Mouse (Mus musculus) forebrain, embryonic 11.5 days (tissue): ENCODE data around the gene Maats1. TPM values are rescaled to one million over a fixed set of nuclear protein-coding genes. Genes with fewer than 3 reads are reported as not detected.

Experiments
- ATAC-seq: fragments of 200-750 bp; cut with Nextera tagmentation; replicated peaks from 2 replicates; pipeline ENCODE4 v1.8.0; 2017; ENCODE audit warnings: moderate TSS enrichment; ENCODE audit not compliant: low FRiP score
- DNase-seq: peaks from one replicate; pipeline ENCODE4 v3.0.0-alpha.2; 2017; ENCODE audit warnings: low spot score
- H3K27ac ChIP-seq: fragments of 300-500 bp; sonication (generic); 2 replicates; pipeline ENCODE4 v1.5.1; 2014; ENCODE audit warnings: low read depth, low read length
- H3K27me3 ChIP-seq: fragments of 300-500 bp; sonication (generic); 2 replicates; pipeline ENCODE4 v1.6.1; 2014; ENCODE audit warnings: mild to moderate bottlenecking, low read length, mixed read lengths; ENCODE audit not compliant: control insufficient read depth, insufficient read depth
- H3K36me3 ChIP-seq: fragments of 300-500 bp; sonication (generic); 2 replicates; pipeline ENCODE4 v1.6.1; 2014; ENCODE audit warnings: mild to moderate bottlenecking, low read length, moderate library complexity, mixed read lengths; ENCODE audit not compliant: control insufficient read depth, insufficient read depth
- H3K4me1 ChIP-seq: fragments of 300-500 bp; sonication (generic); replicated peaks from 2 replicates; pipeline ENCODE4 v1.6.1; 2014; ENCODE audit warnings: low read length, mixed read lengths; ENCODE audit not compliant: control insufficient read depth, insufficient read depth
- H3K4me2 ChIP-seq: fragments of 300-500 bp; sonication (generic); 2 replicates; pipeline ENCODE4 v1.6.1; 2014; ENCODE audit warnings: low read depth, mild to moderate bottlenecking, low read length, moderate library complexity, mixed read lengths; ENCODE audit not compliant: severe bottlenecking
- H3K4me3 ChIP-seq: fragments of 300-500 bp; sonication (generic); 2 replicates; pipeline ENCODE4 v1.5.1; 2014; ENCODE audit warnings: low read depth, low read length
- H3K9ac ChIP-seq: fragments of 300-500 bp; sonication (generic); 2 replicates; pipeline ENCODE4 v1.6.1; 2014; ENCODE audit warnings: low read length
- H3K9me3 ChIP-seq: fragments of 300-500 bp; sonication (generic); 2 replicates; pipeline ENCODE4 v1.6.1; 2016; ENCODE audit warnings: low read length, mixed read lengths; ENCODE audit not compliant: control insufficient read depth
- WGBS: fragments of 180-500 bp; shearing (Covaris S2); extraction: QIAGEN DNeasy Blood & Tissue Kit; methylation state at CpG from one replicate; pipeline ENCODE4 v1.1.7; 2014; 5-methylcytosine and 5-hydroxymethylcytosine counted together
- polyA plus RNA-seq: library from polyadenylated mRNA; unstranded; fragments of >200 nt; fragmentation: Nextera tagmentation; extraction: Ambion mirVana; gene quantifications from 2 replicates; pipeline ENCODE4 v1.2.1, GENCODE M21; 2014

Gene Maats1
- 0.39 and 0.41 TPM in 2 replicates for polyA plus RNA-seq

DNA sequence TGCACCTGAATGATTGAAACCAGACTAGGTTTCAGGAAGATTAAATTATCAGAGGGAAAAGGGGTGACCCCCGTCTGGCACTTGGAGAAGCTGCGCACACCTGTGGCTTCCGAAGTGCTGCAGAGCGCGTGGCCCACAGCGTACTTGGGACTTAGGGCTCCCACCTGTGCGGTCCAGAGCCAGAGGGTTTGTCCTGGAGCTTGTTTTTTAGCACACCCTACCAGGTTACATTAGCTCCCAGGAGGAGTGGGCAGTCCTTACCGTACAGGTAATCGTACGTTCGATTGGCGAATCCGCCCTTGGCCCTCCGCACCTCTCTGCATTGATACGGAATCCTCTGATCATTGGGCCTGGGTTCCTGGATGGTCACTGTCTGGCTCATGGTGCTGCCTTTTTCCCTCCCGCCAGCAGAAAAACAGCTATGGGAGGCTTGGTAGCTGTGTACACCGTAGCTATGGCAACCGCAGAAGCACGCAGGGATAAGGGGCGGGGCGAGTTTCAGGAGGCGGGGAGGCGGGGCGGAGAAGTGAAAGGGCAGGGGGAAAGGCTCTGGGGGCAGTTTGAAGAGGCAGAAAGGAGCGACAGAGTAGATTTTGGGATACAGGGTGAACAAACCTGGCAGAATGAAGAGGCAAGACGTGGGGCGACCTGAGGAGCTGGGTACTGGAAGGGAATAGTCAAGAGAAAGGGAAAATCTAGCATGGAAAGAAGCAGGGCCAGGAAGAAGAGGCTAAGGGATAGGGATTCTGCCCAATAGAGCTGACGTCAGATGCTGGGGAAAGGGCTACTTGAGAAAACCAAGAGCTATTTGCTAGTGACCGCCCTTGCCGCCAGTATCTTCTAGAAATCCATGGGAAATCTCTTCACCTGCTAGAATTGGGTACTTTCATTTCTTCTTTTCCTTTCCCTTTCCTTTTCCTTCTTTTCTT, at the start of gene Maats1:
Gene Maats1, minus strand, starts transcription at position 748 of the 929 bp plus-strand sequence.
- no peaks in the 10 kb centered on the region for H3K36me3 ChIP-seq
- no peaks in the 10 kb centered on the region for H3K4me1 ChIP-seq
- 8% methylated on average over 30 of the region's 30 CpGs for WGBS
- H3K27ac ChIP-seq = no peak within 1 kb of the TSS
- peak; percentile 89 for ATAC-seq
- peak within 1 kb of the TSS; percentile 46 for H3K9ac ChIP-seq
- peak within 1 kb of the TSS; percentile 18 for H3K4me3 ChIP-seq
- H3K9me3 ChIP-seq = no peaks in the 10 kb centered on the region
- peak within 1 kb of the TSS; percentile 46 for H3K4me2 ChIP-seq
- H3K27me3 ChIP-seq = no peaks in the 10 kb centered on the region
- peak; percentile 92 for DNase-seq

DNA sequence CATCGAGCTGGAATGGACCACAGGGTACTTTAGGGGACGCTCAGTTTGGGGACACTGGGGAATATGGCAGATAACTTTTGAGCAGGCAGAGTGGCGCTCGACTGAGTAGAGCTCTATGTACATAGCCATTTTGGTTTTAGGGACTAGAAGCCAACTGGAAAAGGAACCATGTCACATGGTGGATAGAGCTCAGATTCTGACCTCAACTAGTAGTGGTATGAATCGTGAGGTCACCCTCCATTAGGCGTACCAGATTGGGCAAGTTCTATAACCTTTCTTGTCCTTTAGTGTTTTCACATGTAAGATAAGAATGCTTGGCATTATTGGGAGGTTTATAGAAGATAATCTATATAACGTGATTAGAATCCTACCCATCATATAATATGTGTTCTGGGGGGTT, 48.4 kb upstream of the Maats1 start:
- H3K9ac ChIP-seq = no peak overlapping the region
- H3K4me3 ChIP-seq = no peak overlapping the region
- H3K27me3 ChIP-seq = no peaks in the 10 kb centered on the region
- H3K9me3 ChIP-seq = no peaks in the 10 kb centered on the region
- DNase-seq = no peak
- H3K36me3 ChIP-seq = no peaks in the 10 kb centered on the region
- WGBS = 89% methylated on average over 7 of the region's 7 CpGs
- H3K4me2 ChIP-seq = no peak overlapping the region
- H3K27ac ChIP-seq = no peak overlapping the region
- ATAC-seq = no peak
- no peaks in the 10 kb centered on the region for H3K4me1 ChIP-seq

DNA sequence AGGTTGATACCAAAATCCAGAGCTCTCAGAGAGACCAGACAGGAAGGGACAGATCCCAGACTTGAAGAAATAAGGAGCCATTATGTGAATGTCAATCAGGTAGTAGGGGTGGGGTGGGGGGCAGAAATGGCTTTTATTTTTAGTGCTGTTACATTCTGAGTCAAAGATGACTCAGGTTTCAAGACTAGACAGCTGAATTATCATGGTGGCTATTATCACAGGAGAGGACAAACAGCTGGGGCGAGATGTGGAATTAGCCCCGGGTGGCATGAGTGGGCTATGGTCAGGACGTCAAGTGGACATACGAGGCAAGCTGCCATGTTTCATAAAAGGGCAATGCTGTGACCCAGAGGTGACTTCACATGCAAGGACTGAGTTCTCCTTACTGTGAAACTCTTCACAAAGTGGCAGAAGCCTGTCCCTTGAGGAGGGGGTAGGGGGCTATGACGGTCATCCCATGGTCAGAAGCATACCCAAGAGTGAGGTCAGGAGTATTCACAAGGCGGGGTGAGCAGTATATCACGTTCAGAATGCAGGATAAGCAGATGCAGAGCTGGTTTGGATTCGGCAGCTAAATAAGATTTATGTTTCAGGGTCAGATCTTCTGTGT, 47.4 kb upstream of the Maats1 start:
- no peaks in the 10 kb centered on the region for H3K27me3 ChIP-seq
- no peak overlapping the region for H3K9ac ChIP-seq
- no peak overlapping the region for H3K27ac ChIP-seq
- DNase-seq (no peak), ATAC-seq (no peak)
- no peaks in the 10 kb centered on the region for H3K9me3 ChIP-seq
- no peaks in the 10 kb centered on the region for H3K36me3 ChIP-seq
- no peaks in the 10 kb centered on the region for H3K4me1 ChIP-seq
- H3K4me2 ChIP-seq = no peak overlapping the region
- 85% methylated on average over 8 of the region's 8 CpGs for whole genome bisulfite sequencing
- no peak overlapping the region for H3K4me3 ChIP-seq

DNA sequence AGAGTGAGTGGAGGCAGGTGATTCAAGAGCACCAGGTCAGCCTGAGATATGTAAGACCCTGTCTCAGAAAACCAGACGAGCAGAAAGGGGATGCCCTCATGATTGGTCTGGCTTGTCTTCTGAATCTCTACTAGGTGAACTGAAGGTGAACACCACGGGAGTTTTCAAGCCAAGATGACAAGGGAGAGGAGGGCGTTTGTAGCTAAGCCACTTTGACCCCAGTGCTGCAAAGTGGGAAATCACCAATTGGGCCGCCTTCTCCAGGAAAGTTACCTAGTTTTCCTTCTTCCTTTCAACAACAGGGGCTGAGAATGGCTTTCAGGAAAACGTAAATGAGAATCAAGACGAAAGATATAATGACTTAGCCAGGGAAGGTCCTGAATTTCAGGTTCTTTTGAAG, 46.8 kb upstream of the Maats1 start:
- Histone ChIP-seq H3K27me3 (no peaks in the 10 kb centered on the region), H3K36me3 (no peaks in the 10 kb centered on the region), H3K4me1 (no peaks in the 10 kb centered on the region), H3K27ac (no peak overlapping the region), H3K4me2 (no peak overlapping the region), H3K9ac (no peak overlapping the region), H3K9me3 (no peaks in the 10 kb centered on the region), H3K4me3 (no peak overlapping the region)
- ATAC-seq = no peak
- DNase-seq = no peak
- WGBS = 78% methylated on average over 6 of the region's 6 CpGs

DNA sequence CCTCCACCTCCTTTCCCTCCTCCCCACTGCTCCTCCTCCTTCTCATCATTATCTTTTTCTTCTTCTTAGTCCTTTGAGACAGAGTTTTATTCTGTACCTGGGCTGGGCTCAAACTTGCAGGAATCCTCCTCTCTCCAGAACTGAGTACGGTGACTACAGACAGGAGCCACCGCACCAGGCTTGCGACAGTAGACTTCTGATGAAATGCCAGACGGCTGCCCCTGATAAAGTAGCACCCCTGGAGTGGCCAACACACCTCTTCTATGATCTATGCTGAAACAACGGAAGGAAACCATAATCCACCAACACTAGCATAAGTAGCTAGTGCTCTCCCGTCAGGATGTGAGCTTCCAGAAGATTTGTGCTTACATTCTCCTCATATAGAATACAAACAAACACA, 45.4 kb upstream of the Maats1 start:
- 91% methylated on average over 6 of the region's 6 CpGs for WGBS
- Histone ChIP-seq H3K4me3 (no peak overlapping the region), H3K4me2 (no peak overlapping the region), H3K27me3 (no peaks in the 10 kb centered on the region), H3K9ac (no peak overlapping the region), H3K9me3 (no peaks in the 10 kb centered on the region), H3K27ac (no peak overlapping the region), H3K4me1 (no peaks in the 10 kb centered on the region), H3K36me3 (no peaks in the 10 kb centered on the region)
- DNase-seq = no peak
- ATAC-seq = no peak

DNA sequence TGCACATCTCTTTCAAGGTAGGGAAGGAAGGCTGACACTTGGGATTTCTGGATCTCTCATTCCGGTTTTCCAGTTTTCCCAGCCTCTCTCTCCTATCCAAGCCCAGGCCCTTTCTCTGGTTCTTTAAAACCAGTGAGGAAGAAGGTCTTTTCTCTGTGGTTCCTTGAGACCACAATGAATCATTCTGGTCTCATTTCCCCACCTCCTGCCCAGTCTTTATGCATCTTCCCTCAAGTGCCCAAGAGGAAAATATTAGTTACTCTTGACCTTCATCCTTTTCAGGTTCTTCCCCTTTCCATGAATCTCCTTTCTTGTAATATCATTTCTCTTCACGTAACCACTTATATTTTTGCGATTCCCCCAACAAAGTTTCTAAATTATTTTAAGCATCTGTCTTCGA, 43.8 kb upstream of the Maats1 start:
- Histone ChIP-seq H3K27me3 (no peaks in the 10 kb centered on the region), H3K36me3 (no peaks in the 10 kb centered on the region), H3K9me3 (no peaks in the 10 kb centered on the region), H3K4me3 (no peak overlapping the region), H3K4me1 (no peaks in the 10 kb centered on the region), H3K9ac (no peak overlapping the region), H3K27ac (no peak overlapping the region), H3K4me2 (no peak overlapping the region)
- DNase-seq = no peak
- 93% methylated on average over 4 of the region's 4 CpGs for WGBS
- no peak for ATAC-seq

- Histone ChIP-seq H3K9me3 (no peaks in the 10 kb centered on the region), H3K27ac (no peak overlapping the region), H3K36me3 (no peaks in the 10 kb centered on the region), H3K4me1 (no peaks in the 10 kb centered on the region), H3K27me3 (no peaks in the 10 kb centered on the region), H3K4me3 (no peak overlapping the region), H3K9ac (no peak overlapping the region), H3K4me2 (no peak overlapping the region)
- DNase-seq (no peak), ATAC-seq (no peak)
- WGBS = 91% methylated on average over 6 of the region's 6 CpGs
These were observed 43.3 kb upstream of the Maats1 start for GRCm38 (mm10) chr16:38385184-38385634.

- DNase-seq (no peak), ATAC-seq (no peak)
- H3K36me3 ChIP-seq = no peaks in the 10 kb centered on the region
- H3K4me2 ChIP-seq = no peak overlapping the region
- 74% methylated on average over 2 of the region's 2 CpGs for WGBS
- no peak overlapping the region for H3K27ac ChIP-seq
- H3K27me3 ChIP-seq = no peaks in the 10 kb centered on the region
- H3K9me3 ChIP-seq = no peaks in the 10 kb centered on the region
- H3K9ac ChIP-seq = no peak overlapping the region
- no peak overlapping the region for H3K4me3 ChIP-seq
- no peaks in the 10 kb centered on the region for H3K4me1 ChIP-seq
These were observed 41.7 kb upstream of the Maats1 start for GRCm38 (mm10) chr16:38383683-38384082.
